Mouse (Mus musculus): ENCODE data around the gene Plcg2. TPM values are rescaled to one million over a fixed set of nuclear protein-coding genes. Genes with fewer than 3 reads are reported as not detected.

Plcg2 gene
- polyA plus RNA-seq, 1 experiment from 2014 or later: 3.5 TPM

DNA sequence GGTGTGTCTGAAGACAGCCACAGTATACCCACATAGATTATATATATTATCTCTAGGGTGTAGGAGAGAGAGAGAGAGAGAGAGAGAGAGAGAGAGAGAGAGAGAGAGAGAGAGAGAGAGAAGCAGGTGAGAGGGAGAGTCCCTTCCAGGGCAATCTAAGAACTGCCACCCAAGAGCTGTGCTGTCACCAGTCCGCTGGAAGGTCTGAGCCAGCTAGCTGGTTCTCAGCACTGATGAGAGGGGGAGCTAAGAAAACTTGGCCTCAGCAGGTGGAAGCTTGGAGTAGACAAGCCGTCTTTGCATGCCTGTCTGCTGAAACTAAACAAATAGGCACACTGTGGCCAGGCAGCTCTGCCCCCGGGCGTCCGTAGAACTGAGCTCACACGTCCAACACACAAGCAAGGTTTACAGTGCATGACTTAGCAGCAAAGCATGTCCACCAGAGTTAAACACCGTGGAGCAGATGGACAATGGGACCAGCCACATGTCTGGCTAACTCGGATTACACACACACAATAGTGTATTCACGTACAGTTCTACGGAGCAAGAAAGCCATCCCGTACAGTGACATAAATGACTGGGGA is 35.3 kb upstream of the Plcg2 start:
- Histone ChIP-seq H3K27me3 (replicated peaks; ENCODE audit: insufficient read depth, low read length) (no peaks in the 10 kb centered on the region), H3K27ac (ENCODE audit: low read length) (no peak overlapping the region), H3K9me3 (ENCODE audit: low read length) (no peaks in the 10 kb centered on the region), H3K9ac (replicated peaks; ENCODE audit: low read depth) (no peak overlapping the region), H3K4me2 (replicated peaks; ENCODE audit: low read depth, low read length) (no peak overlapping the region), H3K4me3 (ENCODE audit: low read depth, low read length) (no peak overlapping the region), H3K4me1 (ENCODE audit: insufficient read depth, low read depth, low read length) (no peaks in the 10 kb centered on the region), H3K36me3 (ENCODE audit: insufficient read depth, low read length) (peaks cover 4% of the 10 kb centered on the region; the same call in 1 of the 2 replicates)
- 48% methylated on average over 11 of the region's 11 CpGs for WGBS
- no peak for DNase-seq (ENCODE audit: low spot score)
- TF ChIP-seq CTCF (IDR thresholded peaks at IDR 0.05): no peak
- no peak for TF ChIP-seq EP300 (IDR thresholded peaks at IDR 0.05)
- no peak for ATAC-seq

DNA sequence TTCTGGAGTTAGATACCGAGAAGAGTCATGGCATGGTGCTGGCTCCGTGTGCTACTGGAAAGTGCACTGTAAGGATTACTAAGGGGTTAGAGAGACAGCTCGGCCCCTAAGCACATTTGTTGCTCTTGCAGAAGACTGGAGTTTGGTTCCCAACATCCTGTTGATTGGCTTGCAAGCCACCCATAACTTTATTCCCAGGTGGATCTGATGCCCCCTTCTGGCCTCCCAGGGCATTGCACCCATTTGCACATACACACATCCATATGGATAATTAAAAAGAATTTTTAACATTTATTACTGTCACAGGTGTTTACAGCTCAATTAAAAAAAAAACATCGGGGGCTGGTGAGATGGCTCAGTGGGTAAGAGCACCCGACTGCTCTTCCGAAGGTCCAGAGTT is 33.6 kb upstream of the Plcg2 start:
- ATAC-seq: no peak
- peak; percentile 54 for TF ChIP-seq CTCF (IDR thresholded peaks at IDR 0.05)
- TF ChIP-seq EP300 (IDR thresholded peaks at IDR 0.05): no peak
- H3K4me3 ChIP-seq (ENCODE audit: low read depth, low read length): no peak overlapping the region
- no peaks in the 10 kb centered on the region for H3K4me1 ChIP-seq (ENCODE audit: insufficient read depth, low read depth, low read length)
- no peak overlapping the region for H3K9ac ChIP-seq (replicated peaks; ENCODE audit: low read depth)
- H3K27ac ChIP-seq (ENCODE audit: low read length): no peak overlapping the region
- 0 out of 2 replicates have a peak, but pooled peaks cover 4% of the 10 kb centered on the region for H3K36me3 ChIP-seq (ENCODE audit: insufficient read depth, low read length)
- H3K4me2 ChIP-seq (replicated peaks; ENCODE audit: low read depth, low read length): no peak overlapping the region
- H3K27me3 ChIP-seq (replicated peaks; ENCODE audit: insufficient read depth, low read length): no peaks in the 10 kb centered on the region
- WGBS: 93% methylated on average over 6 of the region's 6 CpGs
- no peak for DNase-seq (ENCODE audit: low spot score)
- no peaks in the 10 kb centered on the region for H3K9me3 ChIP-seq (ENCODE audit: low read length)

DNA sequence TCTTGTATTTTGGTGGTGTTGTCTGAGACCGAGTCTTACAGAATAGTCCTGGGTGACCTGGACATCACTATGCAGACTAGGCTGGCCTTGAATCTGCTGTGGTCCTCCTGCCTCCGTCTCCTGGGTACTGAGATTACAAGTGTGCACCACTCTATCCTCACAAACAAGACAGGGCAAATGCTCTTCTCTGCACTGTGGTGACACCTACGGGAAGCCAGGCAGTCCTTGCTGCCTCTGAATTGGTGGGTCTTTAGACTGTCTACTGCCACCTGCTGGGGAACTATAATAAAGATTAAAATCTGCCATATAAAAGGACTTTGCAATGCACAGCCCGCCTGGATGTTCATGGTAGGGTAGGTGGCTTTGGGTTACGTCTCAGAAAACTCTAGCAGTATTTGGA is 32.8 kb upstream of the Plcg2 start:
- WGBS: 24% methylated on average over 5 of the region's 5 CpGs
- Histone ChIP-seq H3K4me3 (ENCODE audit: low read depth, low read length) (no peak overlapping the region), H3K36me3 (ENCODE audit: insufficient read depth, low read length) (no peaks in the 10 kb centered on the region), H3K4me2 (replicated peaks; ENCODE audit: low read depth, low read length) (no peak overlapping the region), H3K27me3 (replicated peaks; ENCODE audit: insufficient read depth, low read length) (no peaks in the 10 kb centered on the region), H3K9ac (replicated peaks; ENCODE audit: low read depth) (no peak overlapping the region), H3K4me1 (ENCODE audit: insufficient read depth, low read depth, low read length) (no peaks in the 10 kb centered on the region), H3K9me3 (ENCODE audit: low read length) (no peaks in the 10 kb centered on the region), H3K27ac (ENCODE audit: low read length) (no peak overlapping the region)
- TF ChIP-seq CTCF (IDR thresholded peaks at IDR 0.05) (peak; percentile 89), EP300 (IDR thresholded peaks at IDR 0.05) (no peak)
- ATAC-seq (peak; percentile 72), DNase-seq (ENCODE audit: low spot score) (peak; percentile 90)

DNA sequence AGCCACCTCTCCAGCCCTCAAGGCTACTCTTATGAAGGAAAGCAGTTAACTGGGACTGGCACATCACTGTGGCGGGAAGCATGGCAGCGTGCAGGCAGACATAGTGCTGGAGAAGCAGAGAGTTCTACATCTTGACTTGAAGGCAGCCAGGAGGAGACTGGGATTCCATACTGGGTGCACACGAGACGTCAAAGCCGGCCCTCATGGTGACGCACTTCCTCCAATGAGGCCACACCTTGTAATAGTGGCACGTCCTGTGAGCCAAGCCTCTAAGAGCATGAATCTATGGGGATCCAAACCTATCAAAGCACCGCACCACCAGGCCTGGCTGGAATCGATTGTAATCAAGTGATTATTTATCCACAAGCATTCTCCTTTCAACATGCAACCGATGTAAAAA is 30.6 kb upstream of the Plcg2 start:
- no peak overlapping the region for H3K27ac ChIP-seq (ENCODE audit: low read length)
- ATAC-seq (no peak), DNase-seq (ENCODE audit: low spot score) (no peak)
- H3K9me3 ChIP-seq (ENCODE audit: low read length): no peaks in the 10 kb centered on the region
- H3K9ac ChIP-seq (replicated peaks; ENCODE audit: low read depth): no peak overlapping the region
- no peak overlapping the region for H3K4me3 ChIP-seq (ENCODE audit: low read depth, low read length)
- WGBS: 78% methylated on average over 10 of the region's 10 CpGs
- H3K27me3 ChIP-seq (replicated peaks; ENCODE audit: insufficient read depth, low read length): no peaks in the 10 kb centered on the region
- H3K4me2 ChIP-seq (replicated peaks; ENCODE audit: low read depth, low read length): no peak overlapping the region
- TF ChIP-seq CTCF (IDR thresholded peaks at IDR 0.05) (no peak), EP300 (IDR thresholded peaks at IDR 0.05) (no peak)
- no peaks in the 10 kb centered on the region for H3K36me3 ChIP-seq (ENCODE audit: insufficient read depth, low read length)
- H3K4me1 ChIP-seq (ENCODE audit: insufficient read depth, low read depth, low read length): no peaks in the 10 kb centered on the region

DNA sequence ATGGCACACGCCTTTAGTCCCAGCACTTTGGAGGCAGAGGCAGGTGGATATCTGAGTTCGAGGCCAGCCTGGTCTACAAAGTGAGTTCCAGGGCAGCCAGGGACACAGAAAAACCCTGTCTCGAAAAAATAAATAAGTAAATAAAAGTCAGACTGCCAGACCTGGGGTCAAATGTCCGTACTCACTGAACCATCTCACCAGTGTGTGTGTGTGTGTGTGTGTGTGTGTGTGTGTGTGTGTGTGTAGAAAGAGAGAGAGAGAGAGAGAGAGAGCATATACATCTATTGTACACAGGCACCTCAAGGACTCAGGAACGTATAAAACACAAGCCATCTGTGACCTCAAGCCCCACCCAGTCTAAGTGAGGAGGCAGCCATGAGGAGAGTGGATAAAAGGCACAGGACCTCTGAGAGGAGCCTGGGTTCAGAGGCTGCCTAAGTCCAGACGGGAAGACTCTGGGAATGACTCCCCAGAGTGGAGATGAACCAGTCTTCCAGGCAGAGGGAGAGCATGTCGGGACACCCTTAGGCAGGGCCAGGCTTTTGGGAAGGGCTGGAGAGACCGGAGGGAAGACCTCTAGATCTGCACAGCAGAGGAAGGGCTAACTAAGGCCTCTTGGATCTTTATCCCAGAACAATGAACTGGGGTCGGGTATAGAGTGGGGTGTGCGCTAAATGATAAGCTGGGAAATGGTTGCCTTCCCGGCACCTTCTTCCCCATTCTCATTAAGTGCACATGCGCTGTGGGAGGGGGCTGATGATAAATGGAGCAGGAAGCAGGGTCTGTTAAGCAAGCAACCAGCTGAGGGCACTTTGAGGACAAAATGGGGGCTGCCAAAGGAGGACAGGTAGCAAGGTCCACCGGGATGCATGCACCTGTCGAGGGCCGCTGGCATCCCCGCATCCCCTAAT is 28.4 kb upstream of the Plcg2 start:
- no peak overlapping the region for H3K9ac ChIP-seq (replicated peaks; ENCODE audit: low read depth)
- WGBS: 33% methylated on average over 16 of the region's 16 CpGs
- ATAC-seq (no peak), DNase-seq (ENCODE audit: low spot score) (no peak)
- H3K4me1 ChIP-seq (ENCODE audit: insufficient read depth, low read depth, low read length): no peaks in the 10 kb centered on the region
- no peak overlapping the region for H3K4me2 ChIP-seq (replicated peaks; ENCODE audit: low read depth, low read length)
- H3K36me3 ChIP-seq (ENCODE audit: insufficient read depth, low read length): no peaks in the 10 kb centered on the region
- H3K9me3 ChIP-seq (ENCODE audit: low read length): no peaks in the 10 kb centered on the region
- no peak overlapping the region for H3K27ac ChIP-seq (ENCODE audit: low read length)
- TF ChIP-seq CTCF (IDR thresholded peaks at IDR 0.05) (no peak), EP300 (IDR thresholded peaks at IDR 0.05) (no peak)
- H3K4me3 ChIP-seq (ENCODE audit: low read depth, low read length): no peak overlapping the region
- H3K27me3 ChIP-seq (replicated peaks; ENCODE audit: insufficient read depth, low read length): no peaks in the 10 kb centered on the region

DNA sequence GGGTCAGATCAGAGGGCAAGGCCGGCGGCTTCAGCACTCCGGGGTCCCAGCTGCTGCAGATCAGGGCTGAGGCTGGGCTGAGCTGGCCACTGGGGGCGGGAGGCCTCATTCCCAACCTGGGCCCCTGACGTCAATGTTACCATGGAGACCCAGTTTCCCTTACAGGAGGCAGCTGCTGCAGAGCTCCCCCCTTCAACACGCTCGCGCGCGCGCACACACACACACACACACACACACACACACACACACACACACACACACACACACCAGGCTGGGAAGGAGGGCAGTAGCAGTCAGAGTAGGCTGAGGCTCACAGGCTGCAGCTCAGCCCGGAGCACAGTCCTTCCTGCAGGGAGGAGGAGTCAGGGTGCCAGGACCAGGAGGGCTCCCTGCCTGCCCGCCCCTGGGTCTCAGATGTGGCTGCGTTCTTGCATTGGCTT is 27.7 kb upstream of the Plcg2 start:
- Histone ChIP-seq H3K4me3 (ENCODE audit: low read depth, low read length) (no peak overlapping the region), H3K9ac (replicated peaks; ENCODE audit: low read depth) (no peak overlapping the region), H3K9me3 (ENCODE audit: low read length) (no peaks in the 10 kb centered on the region), H3K4me2 (replicated peaks; ENCODE audit: low read depth, low read length) (0 out of 2 replicates have a peak overlapping the region, but pooled peaks have one; percentile 8), H3K27me3 (replicated peaks; ENCODE audit: insufficient read depth, low read length) (no peaks in the 10 kb centered on the region), H3K36me3 (ENCODE audit: insufficient read depth, low read length) (no peaks in the 10 kb centered on the region), H3K27ac (ENCODE audit: low read length) (no peak overlapping the region), H3K4me1 (ENCODE audit: insufficient read depth, low read depth, low read length) (no peaks in the 10 kb centered on the region)
- ATAC-seq (peak; percentile 69), DNase-seq (ENCODE audit: low spot score) (peak; percentile 73)
- TF ChIP-seq EP300 (IDR thresholded peaks at IDR 0.05): no peak
- TF ChIP-seq CTCF (IDR thresholded peaks at IDR 0.05): peak; percentile 22; the same call in 1 of the 2 replicates
- 2% methylated on average over 10 of the region's 14 CpGs for WGBS

All from lung, postnatal 0 days (tissue).